Mouse (Mus musculus): Measurements from ENCODE around the gene Msrb3.

Msrb3 gene

DNA sequence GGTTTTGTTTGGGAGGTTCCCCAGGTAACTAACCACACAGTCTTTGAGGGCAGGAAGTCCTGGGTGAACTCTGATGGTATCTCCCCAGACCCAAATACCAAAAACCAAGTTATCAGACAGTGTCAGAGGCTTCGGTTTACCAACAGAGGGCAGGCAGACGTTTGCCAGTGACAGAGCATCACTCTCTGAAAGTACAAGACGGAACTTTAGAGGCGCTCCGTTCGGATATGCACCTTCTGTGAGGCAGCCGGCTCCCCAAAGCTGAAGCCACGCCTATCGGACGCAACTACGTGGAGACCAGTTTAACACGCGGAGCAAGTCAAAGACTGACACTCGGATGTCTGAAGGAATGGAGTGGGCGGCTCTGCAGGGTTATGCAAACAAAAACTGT, 3.0 kb downstream of the Msrb3 start:
- DNase-seq = no peak

DNA sequence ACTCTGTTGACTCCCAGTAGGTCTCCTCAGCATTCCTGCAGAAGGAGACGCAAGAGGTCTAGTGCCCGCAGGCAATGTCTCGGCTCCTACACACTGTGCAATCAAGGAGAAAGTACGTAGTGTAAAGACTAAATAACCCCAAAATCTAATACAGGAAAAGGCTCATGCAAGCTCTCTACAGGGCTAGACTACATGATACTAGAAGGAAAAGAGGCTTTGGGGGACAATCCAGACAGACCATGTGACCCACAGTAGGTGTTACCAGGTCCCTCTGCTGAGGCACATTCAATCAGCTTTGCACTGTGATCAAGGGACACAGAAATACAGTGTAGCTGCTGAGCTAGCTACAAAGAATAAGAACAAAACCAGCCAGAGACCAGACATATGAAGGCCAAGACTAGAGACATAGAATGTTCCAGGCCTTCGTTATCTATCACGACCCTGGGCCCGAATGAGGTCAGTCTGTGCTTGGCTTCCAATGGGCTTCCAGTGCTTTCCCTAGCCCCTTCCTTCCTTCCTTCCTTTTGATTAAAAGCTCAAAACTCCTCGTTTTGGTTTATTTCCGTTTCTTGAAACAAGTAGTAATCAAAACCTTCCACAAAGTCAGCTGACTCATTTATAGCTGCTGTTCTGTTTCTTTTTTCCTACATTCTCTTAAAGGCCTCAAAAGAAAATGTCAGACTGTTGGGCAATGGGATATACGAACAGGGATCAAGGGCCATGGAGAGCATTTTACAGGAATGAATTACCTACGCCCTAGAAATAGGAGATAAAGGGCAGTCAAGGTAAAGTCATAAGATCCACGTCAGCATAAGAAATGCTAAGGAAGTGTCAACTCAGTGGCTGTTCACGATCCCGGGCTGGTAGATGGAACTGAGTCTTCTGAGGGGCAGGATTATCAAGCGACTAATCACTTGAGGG, 3.7 kb downstream of the Msrb3 start:
- DNase-seq = no peak

DNA sequence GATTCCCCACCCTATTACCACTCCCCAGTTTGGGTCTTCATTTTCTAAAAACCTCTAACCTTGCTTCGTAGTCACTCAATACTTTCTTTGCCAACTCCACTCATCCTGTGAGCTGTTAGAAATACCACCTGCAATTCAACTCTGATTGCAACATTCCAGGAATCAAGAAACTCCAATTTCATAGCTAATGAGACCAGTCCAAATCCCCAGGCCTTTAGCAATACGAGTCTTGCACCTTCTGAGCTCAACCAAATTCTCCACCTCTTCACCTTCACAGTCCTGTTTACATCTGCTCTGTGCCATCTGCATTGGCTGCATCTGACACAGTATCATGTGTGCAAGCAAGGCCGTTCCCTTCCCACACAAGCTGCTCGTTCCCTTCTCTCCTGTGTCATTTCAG, 5.0 kb downstream of the Msrb3 start:
- no peak for DNase-seq

DNA sequence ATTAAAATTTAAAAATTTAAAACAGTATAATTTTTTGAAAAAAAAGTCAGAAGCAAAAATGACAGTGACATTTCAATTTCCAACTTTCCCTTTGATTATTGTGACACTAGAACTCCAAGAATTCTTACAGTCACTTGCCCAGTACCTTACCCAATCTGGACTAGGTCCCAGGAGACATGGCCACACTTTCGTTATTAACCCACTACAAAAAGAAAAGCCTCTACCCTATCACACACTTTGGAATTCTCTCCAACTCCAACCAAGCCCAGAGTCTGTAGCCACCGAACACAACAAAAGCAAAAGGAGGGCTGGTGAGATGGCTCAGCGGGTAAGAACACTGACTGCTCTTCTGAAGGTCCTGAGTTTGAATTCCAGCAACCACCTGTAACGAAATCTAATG, 7.8 kb downstream of the Msrb3 start:
- DNase-seq = no peak

DNA sequence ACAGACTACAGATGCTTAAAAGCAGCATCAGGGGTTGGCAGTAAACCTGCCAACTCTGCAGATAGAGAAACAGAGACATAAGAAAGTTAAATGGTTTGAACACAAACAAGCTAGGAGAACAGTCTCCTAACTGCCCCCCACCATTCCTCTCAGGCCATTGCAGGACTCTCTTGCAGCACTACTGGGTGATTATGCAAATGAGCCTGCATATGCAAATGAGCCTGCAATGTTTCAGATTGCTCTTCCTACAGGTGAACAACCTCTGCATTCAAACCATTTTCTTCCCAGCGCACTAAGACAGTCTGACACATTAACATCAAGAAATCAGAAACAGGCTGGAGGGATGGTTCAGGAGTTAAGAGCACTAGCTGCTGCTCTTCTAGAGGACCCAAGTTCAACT, 8.3 kb downstream of the Msrb3 start:
- DNase-seq = no peak

DNA sequence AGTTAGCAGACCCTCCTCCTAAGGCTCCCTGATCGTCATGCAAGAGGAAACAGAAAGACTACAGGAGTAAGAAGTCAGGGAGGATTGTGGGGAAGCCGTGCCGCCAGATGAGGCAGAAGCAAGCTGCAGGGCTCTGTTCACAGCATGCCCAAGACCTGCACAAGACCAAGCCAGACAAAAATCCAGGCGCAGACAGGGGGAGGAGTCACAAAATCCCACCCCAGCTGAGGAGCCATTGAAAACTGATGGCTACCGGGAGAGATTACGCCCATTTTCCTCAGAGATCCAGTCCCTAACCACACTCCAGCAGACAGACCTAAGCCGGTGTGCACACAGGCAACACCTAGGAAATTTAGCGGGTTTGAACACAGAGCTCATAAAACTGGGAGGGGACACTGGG, 10.4 kb downstream of the Msrb3 start:
- no peak for DNase-seq

DNA sequence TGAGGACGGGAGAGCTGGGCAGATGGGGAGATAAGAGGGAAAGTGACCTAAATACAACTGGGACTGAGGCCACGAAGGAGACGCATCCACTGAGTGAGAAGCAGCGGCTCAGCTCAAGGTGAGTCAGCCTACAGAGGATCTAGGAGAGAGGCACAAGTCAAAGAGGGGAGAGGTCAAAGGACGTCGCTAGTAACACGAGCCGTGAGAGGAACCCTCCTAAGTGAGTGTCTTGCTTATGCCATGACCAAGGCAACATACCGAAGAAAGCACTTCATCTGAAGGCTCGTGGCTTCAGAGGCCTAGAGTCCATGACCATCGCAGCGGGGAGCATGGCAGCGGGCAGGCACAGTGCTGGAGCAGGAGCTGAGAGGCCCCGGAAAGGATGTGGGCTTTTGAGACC, 14.7 kb downstream of the Msrb3 start:
- no peak for DNase-seq

DNA sequence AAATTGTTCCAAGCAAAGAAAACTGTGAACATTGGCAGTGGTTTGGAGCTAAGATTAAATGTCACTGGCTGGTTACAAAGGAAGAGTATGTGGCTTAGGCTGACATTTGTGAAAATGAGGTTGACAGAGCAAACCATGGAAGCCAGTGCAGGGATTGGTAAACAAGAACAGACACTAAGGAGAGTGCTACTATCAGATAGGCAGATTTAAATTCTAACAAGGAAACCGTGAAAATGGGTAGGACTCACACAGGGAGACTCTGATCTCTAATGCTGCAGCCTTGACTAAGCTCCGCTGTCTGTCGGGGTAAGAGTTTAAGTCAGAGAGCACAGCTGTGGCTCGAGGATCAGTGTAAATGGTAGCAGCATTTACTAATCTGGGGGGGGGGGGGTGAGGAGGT, 15.2 kb downstream of the Msrb3 start:
- DNase-seq = no peak

DNA sequence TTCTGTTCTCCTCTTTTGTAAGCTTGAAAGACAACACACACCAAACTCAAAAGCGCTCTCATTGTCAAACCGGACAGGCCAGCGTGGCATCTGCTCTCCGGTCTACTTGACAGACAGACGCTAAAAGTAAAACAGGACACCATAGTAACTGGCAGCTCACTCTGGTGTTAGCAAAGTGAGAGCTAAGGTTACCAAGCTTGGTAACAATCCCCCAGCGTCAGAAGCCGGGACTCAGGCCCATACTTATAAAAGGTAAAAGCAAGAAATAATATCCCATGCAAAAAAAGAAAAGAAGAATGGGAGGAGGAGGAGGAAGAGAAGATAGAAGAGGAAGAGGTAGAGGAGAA, 15.9 kb downstream of the Msrb3 start:
- DNase-seq = no peak

DNA sequence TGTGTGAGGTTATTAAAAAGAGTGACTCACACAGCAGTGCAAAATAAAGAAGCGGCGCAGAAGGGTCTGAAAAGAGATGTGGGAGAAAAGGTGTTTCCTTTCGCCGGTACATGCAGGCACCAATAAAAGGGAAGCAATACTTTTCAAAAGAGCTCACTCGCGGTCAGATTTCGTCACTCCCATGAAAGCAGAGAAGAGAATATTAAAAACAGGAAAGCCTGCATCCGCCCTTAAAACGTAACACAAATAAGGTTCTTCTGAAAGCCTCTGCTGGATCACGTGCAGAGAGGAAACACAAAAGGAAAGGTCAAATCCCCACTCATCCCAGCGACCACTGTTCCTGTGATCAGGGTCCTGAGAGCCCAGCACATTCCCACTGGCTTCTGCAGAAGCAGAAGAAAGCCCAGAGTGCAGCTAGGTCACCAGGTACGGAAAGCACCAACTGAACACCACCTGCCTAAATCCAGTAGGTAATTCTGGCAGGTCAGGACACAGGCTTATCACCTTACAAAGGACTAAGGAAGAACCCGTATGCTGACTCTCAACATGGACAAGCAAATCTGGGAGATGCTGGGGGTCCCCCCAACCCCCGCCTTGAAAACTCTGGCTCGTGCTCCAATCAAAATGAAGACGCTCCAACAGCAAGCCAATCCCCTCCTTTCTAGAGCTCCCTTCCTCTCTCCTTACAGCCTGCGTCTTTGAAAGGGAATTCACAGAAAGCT, 16.4 kb downstream of the Msrb3 start:
- DNase-seq = peak; percentile 45

DNA sequence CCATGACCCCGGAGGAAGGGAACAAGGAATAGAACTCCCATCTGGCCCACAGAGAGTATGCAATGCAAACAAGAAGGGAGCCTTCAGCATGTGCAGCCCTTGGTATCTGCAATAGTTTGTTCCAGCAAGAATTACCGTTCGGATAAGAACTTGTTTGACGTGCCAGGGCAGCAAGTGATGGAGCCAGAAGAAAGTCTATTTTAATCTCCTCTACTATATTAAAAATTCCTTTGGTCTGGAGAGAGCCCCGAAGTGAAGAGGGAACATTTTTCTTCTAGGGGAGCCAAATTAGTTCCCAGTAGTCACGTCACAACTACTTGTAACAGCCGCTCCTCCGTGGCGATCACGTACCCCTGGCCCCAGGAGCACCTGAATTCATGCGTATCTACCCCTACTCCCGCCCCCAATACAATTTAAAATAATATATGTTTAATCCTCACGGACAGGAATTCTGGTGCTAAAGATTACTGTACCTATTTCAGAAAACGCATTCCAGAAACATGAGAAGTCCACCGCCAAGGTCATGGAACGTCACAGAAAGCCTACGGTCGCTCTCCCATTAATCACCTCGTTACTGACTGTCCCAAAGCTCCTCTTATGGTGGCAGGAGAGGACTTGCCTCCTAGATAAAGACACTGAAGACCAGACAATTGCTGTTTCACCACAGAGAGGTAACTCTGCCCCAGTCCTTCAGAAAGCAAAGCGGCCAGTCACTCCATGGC, 22.2 kb downstream of the Msrb3 start:
- no peak for DNase-seq

DNA sequence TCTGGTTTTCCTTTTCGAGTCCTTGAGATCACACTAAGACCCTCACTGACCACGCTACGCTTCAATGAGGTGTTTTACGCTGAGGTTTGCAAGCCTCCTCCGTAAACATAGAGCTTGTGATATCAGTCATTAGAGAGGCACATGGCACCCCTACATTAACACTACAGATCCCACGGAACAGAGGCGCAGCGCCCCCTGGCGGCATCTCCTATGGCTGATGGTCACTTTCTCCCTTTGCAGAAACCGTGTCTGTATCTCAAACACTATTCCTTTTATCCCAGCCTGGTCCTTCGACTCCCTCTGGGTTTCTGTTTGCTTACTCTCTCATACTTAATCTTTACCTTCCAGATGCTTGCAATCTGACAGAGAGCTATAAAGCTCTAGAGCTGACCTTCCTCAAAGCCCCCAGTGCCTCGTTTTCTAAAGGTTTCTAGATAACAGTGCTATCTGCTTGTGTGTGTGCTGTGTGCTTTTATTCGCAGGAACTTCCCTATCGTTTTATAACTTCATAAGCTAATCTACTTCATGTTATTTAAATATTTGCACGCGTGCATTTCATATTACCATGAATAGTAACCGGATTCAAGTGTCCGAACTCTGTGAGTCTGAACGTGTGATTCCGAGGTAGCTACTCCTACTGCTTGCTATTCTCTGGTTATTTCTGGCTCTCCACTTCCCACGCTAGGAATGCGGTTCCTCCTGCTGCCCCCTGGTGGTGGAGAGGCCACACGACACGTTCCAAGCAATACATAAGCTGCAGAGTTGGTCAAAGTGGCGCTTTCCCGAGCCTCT, 23.0 kb downstream of the Msrb3 start:
- DNase-seq = peak; percentile 95

DNA sequence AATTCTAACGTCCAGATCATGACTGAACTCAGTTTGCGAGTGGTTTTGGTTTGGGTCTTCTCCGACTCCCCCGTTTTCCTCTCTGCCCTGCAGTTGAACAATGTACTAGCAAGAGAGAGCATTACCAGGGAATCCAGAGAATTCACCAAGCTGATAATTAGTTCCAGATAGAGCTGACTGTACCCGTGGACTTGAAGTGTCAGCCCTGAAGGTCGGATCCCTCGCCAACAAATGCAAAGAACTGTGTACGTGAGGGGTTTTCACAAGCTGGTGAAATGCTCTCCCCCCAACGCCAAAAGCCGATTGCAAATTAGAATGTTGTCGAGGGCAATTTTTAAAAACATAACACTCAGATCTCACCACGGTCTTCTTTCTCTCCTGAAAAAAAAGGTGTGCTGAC, 24.6 kb downstream of the Msrb3 start:
- DNase-seq = no peak

DNA sequence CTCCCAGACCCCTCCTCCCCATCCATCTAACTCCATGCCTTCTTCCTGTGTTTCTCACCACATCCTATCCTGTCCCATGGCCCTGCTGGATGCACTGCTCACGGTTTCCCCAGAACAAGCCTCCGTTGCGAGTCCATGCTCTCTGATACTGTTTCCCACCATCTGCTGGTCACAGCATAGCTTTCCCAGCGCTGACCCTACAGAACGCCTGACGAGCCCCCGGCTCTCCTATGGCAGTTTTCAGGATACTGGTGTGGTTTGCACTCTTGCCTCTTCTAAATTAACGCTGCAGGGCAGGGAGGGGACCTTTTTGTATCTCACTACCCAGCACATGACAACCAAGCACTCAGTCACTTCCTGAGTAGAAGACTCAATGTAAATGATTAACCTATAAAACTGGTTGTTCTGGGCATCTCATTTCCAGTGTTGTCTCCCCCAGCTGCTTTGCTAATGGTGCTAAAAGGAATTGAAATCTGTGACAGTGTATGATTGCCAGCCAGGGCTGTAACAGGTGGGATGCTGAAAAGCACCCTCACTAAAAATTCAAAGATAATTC, 25.2 kb downstream of the Msrb3 start:
- DNase-seq = no peak

DNA sequence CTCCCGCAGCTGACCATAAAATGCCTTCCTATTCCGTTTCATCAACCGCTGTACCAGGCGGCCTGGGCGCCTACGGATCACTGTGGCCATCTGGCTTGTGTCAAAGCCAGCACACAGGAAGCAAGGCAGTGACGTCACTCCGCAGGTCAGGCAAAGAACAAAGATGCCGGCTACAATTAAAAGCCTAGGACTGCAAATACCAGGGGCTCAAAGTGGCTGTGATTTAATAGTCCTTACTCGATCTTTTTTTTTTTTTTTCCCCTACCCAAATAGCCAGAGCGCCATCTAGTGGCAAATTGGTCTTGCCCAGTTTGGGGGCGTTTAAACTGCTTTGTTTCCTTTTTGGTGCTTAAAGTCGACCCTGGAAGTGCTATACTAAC, 26.4 kb downstream of the Msrb3 start:
- DNase-seq = peak; percentile 51

DNA sequence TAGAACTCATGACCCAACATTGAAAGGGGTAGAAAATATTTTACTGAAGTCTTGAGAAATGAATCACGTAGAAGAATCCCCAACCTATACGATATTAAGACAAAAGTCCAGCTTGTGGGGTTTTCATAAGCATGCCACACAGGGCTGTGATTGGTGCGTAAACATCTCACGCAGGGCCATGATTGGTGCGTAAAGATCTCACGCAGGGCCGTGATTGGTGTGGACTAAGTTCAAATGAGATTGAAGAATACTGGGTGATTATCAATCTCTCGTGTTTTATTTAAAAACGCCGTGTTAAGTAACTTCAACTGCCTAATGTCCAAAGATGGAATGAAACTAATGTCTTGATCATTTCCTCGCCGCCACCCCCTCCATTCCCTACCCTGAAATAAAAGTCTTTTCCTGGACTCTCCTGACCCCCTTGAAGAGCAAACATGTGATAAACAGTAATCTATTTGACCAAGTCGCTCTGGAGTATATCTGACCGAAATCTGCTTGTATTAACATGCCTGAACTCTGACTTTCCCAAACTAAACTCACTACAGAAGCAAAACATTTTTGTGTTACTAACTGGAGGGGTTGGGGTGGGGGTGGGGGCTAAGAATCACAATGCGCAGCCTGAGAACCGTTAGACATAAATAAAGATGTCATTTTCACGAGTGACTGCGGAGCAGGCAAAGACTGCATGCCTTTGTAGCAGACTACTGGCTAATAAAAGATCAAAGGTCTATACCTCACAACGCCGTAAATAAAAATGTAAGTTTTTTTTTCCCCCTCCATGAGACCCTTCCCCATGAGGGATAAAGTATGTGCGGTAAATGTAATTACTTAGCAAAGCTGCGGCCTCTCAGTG, 27.0 kb downstream of the Msrb3 start:
- DNase-seq = no peak

DNA sequence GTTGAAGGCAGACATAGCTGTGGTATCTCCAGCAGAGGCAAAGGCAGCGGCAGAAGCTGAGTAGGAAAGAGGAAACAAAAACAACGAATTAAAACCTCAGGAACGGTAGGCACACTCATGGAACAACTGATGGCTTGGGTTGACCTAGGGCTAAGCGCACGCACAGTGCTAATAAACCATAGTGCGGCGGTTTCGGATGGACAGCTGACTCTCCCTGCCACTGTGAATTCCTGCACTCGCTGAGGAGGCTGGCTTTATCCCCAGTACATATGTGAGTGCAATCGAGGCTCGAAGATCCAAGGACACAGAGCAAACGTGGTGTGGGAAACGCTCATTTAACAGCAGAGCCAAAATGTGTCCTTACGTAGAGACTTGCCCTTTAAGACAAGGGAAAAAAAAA, 27.8 kb downstream of the Msrb3 start:
- no peak for DNase-seq

DNA sequence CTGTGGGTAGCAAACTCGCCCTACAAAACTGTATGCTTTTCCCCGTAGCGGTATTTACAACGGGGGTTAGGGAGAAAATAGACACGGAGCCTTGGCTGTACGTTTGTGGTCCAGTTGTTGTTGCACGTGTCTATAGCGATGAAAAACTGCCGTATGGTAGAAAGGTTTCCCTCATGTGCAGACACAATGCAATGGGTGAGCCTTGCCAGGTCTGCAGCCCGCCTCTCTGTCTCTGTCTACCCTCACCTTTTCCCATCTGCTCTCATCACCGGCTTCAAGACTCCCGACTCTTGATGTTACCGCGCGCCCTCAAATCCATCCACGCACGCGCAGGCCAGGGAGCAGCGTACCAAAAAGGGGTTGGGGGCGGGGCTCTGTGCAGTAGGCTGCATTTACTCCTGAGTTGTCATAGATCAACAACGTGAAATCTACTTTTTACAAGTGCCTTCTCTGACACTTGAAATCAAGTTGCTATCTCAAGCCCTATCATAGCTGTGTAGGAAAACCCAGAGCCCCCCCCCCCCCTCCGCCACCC, 29.6 kb downstream of the Msrb3 start:
- DNase-seq = no peak

DNA sequence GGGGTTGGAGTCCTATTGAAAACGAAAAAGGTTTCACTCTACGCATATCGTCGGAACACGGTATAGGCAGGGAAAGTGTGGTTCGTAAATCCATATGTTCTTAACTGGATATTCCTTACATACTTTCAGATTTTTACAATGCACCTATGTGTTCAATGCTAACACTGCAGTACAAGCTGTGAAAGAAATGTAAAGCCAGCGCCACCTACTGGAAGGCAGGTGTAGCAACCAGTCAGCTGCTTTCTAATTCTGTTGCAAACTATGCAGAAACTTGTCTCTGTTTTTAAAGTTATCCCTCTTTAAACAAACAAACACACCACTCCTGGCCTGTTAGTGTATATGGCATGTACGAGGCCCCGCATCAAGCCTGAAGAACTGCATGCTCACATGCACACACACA, 34.5 kb downstream of the Msrb3 start:
- peak; percentile 84 for DNase-seq

DNA sequence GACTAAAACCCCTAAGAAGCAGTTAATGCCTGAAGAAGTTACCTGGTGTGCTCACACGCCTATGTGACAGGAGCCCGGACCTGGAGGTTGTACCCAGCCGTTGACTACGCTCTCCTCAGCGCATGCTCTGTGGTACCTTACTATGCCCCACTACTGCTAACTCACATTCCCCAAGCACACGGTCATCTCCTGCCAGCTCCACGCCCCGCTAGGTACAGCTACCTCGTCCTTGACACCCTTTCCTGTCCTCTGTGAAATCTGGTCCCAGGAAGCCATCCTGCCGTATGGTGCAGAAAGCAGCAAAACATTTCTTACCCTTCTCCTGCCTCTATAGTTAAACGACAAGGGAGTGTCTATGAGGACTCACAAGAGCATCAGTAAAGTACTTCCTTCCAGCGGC, 37.2 kb downstream of the Msrb3 start:
- DNase-seq = no peak

DNA sequence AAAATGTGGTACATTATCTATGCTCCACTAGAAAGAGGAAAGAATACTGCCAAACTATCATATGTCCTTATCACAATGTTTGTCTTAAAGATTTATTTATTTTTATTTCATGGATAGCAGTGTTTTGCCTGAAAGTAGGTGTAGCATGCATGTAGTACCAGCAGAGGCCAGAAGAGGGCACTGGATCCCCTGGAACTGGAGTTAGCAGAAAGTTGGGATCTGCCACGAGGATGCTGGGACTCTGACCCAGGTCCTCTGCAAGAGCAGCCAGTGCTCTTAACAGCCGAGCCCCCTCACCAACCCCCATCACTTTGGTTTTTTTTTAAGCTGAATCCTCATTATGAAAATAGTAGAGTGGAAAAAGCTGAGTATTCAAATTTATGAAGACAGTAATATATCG, 37.7 kb downstream of the Msrb3 start:
- DNase-seq = peak; percentile 56

Measured in right cerebral cortex, postnatal 4 days (tissue).